Mouse (Mus musculus) limb, embryonic 15.5 days (tissue): ENCODE measurements around the gene Gp2. TPM values are rescaled to one million over a fixed set of nuclear protein-coding genes. Genes with fewer than 3 reads are reported as not detected.

Experiments used
- ATAC-seq: fragments of 200-750 bp; cut with Nextera tagmentation; 2 replicates; pipeline ENCODE4 v1.8.0; 2017; ENCODE audit warnings: low read depth, moderate TSS enrichment; ENCODE audit not compliant: insufficient number of reproducible peaks, low FRiP score, low TSS enrichment
- H3K27ac ChIP-seq: fragments of 300-500 bp; sonication (generic); 2 replicates; pipeline ENCODE4 v1.5.1; 2015; ENCODE audit warnings: moderate library complexity, mild to moderate bottlenecking, inconsistent platforms
- H3K27me3 ChIP-seq: fragments of 300-500 bp; sonication (generic); 2 replicates; pipeline ENCODE4 v1.6.1; 2015; ENCODE audit warnings: inconsistent platforms
- H3K36me3 ChIP-seq: fragments of 300-500 bp; sonication (generic); 2 replicates; pipeline ENCODE4 v1.6.1; 2015; ENCODE audit warnings: inconsistent platforms
- H3K4me1 ChIP-seq: fragments of 300-500 bp; sonication (generic); 2 replicates; pipeline ENCODE4 v1.6.1; 2015; ENCODE audit warnings: inconsistent platforms
- H3K4me2 ChIP-seq: fragments of 300-500 bp; sonication (generic); 2 replicates; pipeline ENCODE4 v1.6.1; 2015; ENCODE audit warnings: mild to moderate bottlenecking, inconsistent platforms
- H3K4me3 ChIP-seq: fragments of 300-500 bp; sonication (generic); 2 replicates; pipeline ENCODE4 v1.5.1; 2015; ENCODE audit warnings: mild to moderate bottlenecking, inconsistent platforms
- H3K9ac ChIP-seq: fragments of 300-500 bp; sonication (generic); 2 replicates; pipeline ENCODE4 v1.6.1; 2015; ENCODE audit warnings: inconsistent platforms
- H3K9me3 ChIP-seq: fragments of 300-500 bp; sonication (generic); 2 replicates; pipeline ENCODE4 v1.6.1; 2016; ENCODE audit warnings: inconsistent platforms
- WGBS: fragments of 180-500 bp; shearing (Covaris S2); methylation state at CpG from one replicate; pipeline ENCODE4 v1.1.7; 2015; 5-methylcytosine and 5-hydroxymethylcytosine counted together
- polyA plus RNA-seq: library from polyadenylated mRNA; unstranded; fragments of >200 nt; fragmentation: Nextera tagmentation; extraction: Ambion mirVana; gene quantifications from 2 replicates; pipeline ENCODE4 v1.2.1, GENCODE M21; 2015

The Gp2 gene
- polyA plus RNA-seq, 1 experiment from 2014 or later = not detected

DNA sequence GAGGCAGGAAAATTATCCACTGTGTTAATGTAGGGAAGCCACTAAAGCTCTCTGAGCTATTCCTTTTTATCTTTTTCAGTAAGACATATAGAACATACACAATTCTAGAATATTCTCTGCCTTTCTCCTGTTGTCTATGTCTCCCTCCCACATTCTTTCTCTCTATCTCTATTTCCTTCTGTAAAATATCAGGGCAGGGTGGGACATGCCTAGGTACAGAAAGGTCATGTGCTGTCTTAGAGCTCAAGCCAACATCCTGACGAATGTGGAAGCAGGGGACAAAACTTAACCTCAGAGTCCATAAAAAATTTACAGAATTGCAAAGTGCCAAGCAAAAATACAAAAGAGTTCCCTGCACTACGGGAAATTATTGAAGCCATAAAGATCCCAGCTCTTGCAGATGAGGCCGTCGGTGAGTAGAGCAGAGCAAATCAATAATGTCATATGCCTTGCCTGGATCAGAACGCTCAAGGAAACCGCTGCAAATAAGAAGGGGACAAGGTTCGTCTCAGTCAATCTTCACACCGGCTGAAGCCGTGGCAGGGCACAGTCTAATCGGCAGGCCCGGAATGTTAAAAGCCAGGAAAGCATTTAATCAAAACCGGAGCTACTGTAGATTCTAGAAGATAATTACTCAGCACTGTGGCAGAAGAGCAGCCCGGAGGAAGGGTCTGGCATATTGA is 64.9 kb downstream of the Gp2 start:
- no peak overlapping the region for H3K4me2 ChIP-seq
- no peaks in the 10 kb centered on the region for H3K9me3 ChIP-seq
- no peak overlapping the region for H3K27ac ChIP-seq
- no peaks in the 10 kb centered on the region for H3K27me3 ChIP-seq
- no peaks in the 10 kb centered on the region for H3K4me1 ChIP-seq
- H3K4me3 ChIP-seq = no peak overlapping the region
- no peak for ATAC-seq
- H3K36me3 ChIP-seq = no peaks in the 10 kb centered on the region
- 71% methylated on average over 13 of the region's 13 CpGs for WGBS
- no peak overlapping the region for H3K9ac ChIP-seq

Other genes with a start within 250 kb of the Gp2 start
- gene Umod, start 20.0 kb upstream of the Gp2 start, polyA plus RNA-seq = not detected in 2 replicates
- gene Acsm5, start 60.2 kb upstream of the Gp2 start, polyA plus RNA-seq = not detected in 2 replicates
- not detected in 2 replicates for gene Pdilt, start 64.2 kb upstream of the Gp2 start, polyA plus RNA-seq
- not detected in 2 replicates for gene Acsm2, start 95.1 kb upstream of the Gp2 start, polyA plus RNA-seq
- not detected in 2 replicates for gene Acsm1, start 147.7 kb upstream of the Gp2 start, polyA plus RNA-seq
- gene Acsm4, start 230.7 kb upstream of the Gp2 start, polyA plus RNA-seq = not detected in 2 replicates